Mouse (Mus musculus): ENCODE data around the gene Zfand6. TPM values are rescaled to one million over a fixed set of nuclear protein-coding genes. Genes with fewer than 3 reads are reported as not detected.

Gene Zfand6
- total RNA-seq, 2 experiments from 2014 or later, result 95.5 to 102 TPM

- DNase-seq (ENCODE audit: low spot score in 2 of 2), result no peak
Observed at GRCm38 (mm10) chr7:84594917-84595303, 94.8 kb downstream of the Zfand6 start.

- DNase-seq (ENCODE audit: low spot score in 2 of 2), result no peak
Observed at GRCm38 (mm10) chr7:84594087-84594916, 95.5 kb downstream of the Zfand6 start.

DNA sequence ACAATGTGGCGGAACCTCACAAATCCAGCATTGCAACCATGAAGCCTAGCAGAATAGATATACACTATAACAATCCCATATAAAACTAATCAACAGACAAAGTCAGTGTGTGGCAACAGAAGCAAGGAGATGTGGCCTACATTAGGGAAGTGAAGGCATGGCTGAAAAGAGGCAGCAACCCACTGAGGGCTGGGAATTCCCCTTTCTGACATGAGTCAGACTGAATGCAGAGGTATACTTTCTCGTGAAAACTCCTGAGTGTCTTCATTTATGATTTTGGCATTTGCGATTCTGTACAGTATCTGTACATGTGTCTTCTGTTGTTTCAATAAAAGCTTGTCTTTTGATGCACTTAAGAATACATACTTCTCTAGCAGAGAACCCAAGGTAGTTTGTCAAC lies 98.4 kb downstream of the Zfand6 start:
- no peak for DNase-seq (ENCODE audit: low spot score in 2 of 2)

- no peak for DNase-seq (ENCODE audit: low spot score in 2 of 2)
Observed at GRCm38 (mm10) chr7:84590622-84591021, 99.1 kb downstream of the Zfand6 start.

- DNase-seq (ENCODE audit: low spot score in 2 of 2), result no peak
Observed at GRCm38 (mm10) chr7:84587101-84587783, 102.5 kb downstream of the Zfand6 start.

DNA sequence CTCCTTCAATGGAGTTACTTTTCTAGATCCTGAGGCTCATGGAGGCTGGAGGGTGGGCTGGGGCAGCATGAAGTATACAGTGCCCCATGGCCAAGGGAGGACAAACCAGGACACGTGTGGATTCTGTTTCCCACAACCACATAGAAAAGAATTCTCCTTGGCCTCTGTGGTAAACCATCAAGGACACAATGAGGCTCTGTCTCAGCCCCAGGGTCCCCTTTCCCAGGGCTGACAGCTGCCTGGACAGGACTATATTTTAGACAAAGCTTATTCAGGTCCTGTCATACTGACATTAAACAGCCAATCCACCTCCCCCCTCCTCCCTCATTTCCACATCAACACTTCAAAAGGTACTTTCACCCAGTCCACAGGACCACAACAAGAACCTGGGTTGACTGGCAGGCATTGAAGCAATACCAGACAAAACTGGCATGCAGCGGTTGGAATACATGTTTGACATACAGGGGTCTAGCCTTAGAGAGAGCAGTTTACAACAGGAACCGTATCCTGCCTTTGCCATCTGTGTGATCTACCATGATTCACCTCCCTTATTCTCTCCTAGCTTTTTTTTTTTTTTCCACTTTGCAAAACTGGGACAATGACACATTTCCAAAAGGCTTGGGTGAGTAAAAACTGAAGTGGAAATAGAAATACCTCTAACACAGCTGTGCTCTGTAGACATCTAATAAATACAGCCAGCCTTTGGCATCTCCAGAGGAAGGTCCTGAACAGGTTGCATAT lies 103.2 kb downstream of the Zfand6 start:
- DNase-seq (ENCODE audit: low spot score in 2 of 2), result no peak

DNA sequence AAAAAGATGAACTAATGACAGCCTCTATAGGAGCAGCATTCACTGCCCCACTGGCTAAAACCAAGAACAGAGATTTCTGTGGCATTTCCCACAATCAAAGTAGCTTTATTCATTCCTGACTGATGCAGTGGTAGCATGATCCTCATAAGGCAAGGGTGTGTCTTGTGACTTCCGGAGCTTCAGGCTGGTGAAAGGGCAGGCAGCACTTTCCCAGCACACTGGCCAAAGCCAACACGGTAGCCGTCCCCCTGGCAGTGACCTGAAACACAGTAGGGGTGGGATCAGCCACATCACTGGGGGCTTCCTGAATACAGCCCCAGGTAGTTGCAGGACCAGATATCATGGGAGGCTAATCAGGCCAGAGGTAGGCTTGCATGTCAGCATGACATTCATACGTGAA lies 104.7 kb downstream of the Zfand6 start:
- DNase-seq (ENCODE audit: low spot score in 2 of 2), result no peak

- no peak for DNase-seq (ENCODE audit: low spot score in 2 of 2)
Observed at GRCm38 (mm10) chr7:84579769-84580168, 110.0 kb downstream of the Zfand6 start.

- no peak for DNase-seq (ENCODE audit: low spot score in 2 of 2)
Observed at GRCm38 (mm10) chr7:84578841-84579240, 110.9 kb downstream of the Zfand6 start.

GRCm38 (mm10) chr7:84577034-84577433 lies 112.7 kb downstream of the Zfand6 start:
- peak in 1 of 2 experiments; percentile 3 for DNase-seq (ENCODE audit: low spot score in 2 of 2)

- no peak for DNase-seq (ENCODE audit: low spot score in 2 of 2)
Observed at GRCm38 (mm10) chr7:84566200-84566599, 123.6 kb downstream of the Zfand6 start.

DNA sequence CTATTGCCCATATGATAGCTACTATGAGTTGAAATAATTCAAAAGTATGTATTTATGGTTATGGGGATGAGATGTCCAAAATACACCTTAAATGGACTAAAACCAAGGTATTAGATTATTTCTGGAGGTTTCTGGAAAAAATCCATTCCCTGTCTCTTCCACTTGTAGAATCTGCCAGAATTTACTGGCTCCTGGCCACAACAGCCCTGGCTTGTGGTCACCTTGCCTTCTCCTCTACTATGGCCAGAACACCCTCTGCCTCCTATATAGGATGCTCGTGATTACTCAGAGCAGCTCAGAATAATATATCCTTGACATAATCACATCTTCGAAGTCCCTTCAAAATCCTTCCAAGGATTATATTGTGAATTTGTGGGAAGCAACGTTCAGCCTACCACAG lies 125.5 kb downstream of the Zfand6 start:
- no peak for DNase-seq (ENCODE audit: low spot score in 2 of 2)

Other genes starting within 250 kb of the Zfand6 start
- gene Gm2115, start 161.0 kb downstream of the Zfand6 start, total RNA-seq (2021), result 1 to 10 TPM in 1 of 2 experiments, under 1 TPM in 1; 0.96 to 1.4 TPM
- 1 to 10 TPM; 5.3 to 5.9 TPM for gene Fah, start 83.2 kb downstream of the Zfand6 start, total RNA-seq (2021)
- gene Olfr291, start 163.6 kb upstream of the Zfand6 start, total RNA-seq (2021), result not detected